Mouse (Mus musculus) liver, embryonic 14.5 days (tissue): ENCODE measurements at regions not wholly inside any gene's neighbourhood (a gene's known extent, or its start where the extent isn't known, plus 50 kb on each side); places are given as distances from the start of the nearest gene placed in this dataset.

Source experiments
- CTCF ChIP-seq: IDR thresholded peaks from 2 replicates; pipeline ENCODE4 v1.5.1; 2016; ENCODE audit warnings: antibody characterized with exemption, low read depth, control low read depth
- EP300 ChIP-seq: IDR thresholded peaks from 2 replicates; pipeline ENCODE4 v1.6.1; 2016; ENCODE audit warnings: antibody characterized with exemption, low read depth

DNA sequence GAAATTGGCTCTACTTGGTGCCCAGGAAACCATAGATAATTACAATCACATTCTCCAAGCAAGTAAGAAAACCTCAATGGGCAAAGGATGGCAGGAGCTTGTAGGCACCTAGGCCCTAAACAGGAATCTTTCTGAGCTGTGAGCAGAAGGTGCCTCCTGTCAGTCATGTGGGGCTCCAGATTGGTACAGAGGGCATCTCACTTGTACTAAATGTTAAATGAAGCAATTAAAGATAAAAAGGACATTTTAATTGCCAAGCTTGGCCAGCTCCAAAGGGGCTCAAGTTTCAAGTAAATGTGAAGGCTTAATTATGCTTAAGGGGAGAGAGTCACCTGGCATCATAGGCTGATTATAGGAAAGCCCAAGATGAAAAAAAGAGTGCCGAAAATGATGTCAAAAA is 101.9 kb upstream of the Plxna2 start:
- no peak for TF ChIP-seq CTCF
- TF ChIP-seq EP300, result no peak
